Mouse (Mus musculus) macrophage (primary cell): Measurements from ENCODE around the gene Hnrnpul1. TPM values are rescaled to one million over a fixed set of nuclear protein-coding genes. Genes with fewer than 3 reads are reported as not detected.
"Not testable (repeated sequence)": the region's sequence is repeated elsewhere in the genome, so short reads cannot be mapped to it uniquely, and the experiment has no call there.

Experiments
- H3K27ac ChIP-seq: fragments of 350-480 bp; formaldehyde crosslinking; 2 replicates; pipeline ENCODE4 v1.9.0; 2021
- H3K36me3 ChIP-seq: fragments of 350-480 bp; formaldehyde crosslinking; 2 replicates; pipeline ENCODE4 v1.9.0; 2021; ENCODE audit errors: inconsistent target
- H3K4me3 ChIP-seq: fragments of 350-480 bp; formaldehyde crosslinking; 2 replicates; pipeline ENCODE4 v1.9.0; 2021; ENCODE audit errors: inconsistent target
- H3K79me2 ChIP-seq: fragments of 350-480 bp; formaldehyde crosslinking; 2 replicates; pipeline ENCODE4 v1.9.0; 2021; ENCODE audit errors: inconsistent target
- WGBS: methylation state at CpG from one replicate; pipeline ENCODE4 v1.1.7; 2026; ENCODE audit warnings: inconsistent platforms; ENCODE audit not compliant: missing documents; 5-methylcytosine and 5-hydroxymethylcytosine counted together
- polyA plus RNA-seq: library from polyadenylated mRNA; stranded (reverse); fragments of 250-400 nt; gene quantifications from 3 replicates; pipeline ENCODE4 v1.2.4, GENCODE M21; 2018; ENCODE audit warnings: inconsistent platforms
- total RNA-seq, 78 experiments: library from RNA; depleted of rRNA; stranded (reverse); fragments of 250-400 nt; gene quantifications; 1 replicate in 9 of 78; 2 replicates in 24 of 78; 3 replicates in 43 of 78; 4 replicates in 2 of 78; pipeline ENCODE4 v1.2.4; 2018; ENCODE audit warnings: inconsistent platforms in 56 of 78

Hnrnpul1 gene
- total RNA-seq (2018; cell fraction: chromatin; rRNA removed), result 100 to 1,000 TPM in 21 of 26 experiments, 10 to 100 TPM in 5; 69.6 to 173 (median 119) TPM
- 100 to 1,000 TPM; 100 to 165 (median 125) TPM for total RNA-seq (2018; cell fraction: cytosol; rRNA removed)
- total RNA-seq (2018; cell fraction: nucleus; rRNA removed), result 100 to 1,000 TPM in 16 of 26 experiments, 10 to 100 TPM in 10; 80.4 to 149 (median 106) TPM
- 94.5 to 149 TPM (median 100 TPM) in 3 replicates for polyA plus RNA-seq

DNA sequence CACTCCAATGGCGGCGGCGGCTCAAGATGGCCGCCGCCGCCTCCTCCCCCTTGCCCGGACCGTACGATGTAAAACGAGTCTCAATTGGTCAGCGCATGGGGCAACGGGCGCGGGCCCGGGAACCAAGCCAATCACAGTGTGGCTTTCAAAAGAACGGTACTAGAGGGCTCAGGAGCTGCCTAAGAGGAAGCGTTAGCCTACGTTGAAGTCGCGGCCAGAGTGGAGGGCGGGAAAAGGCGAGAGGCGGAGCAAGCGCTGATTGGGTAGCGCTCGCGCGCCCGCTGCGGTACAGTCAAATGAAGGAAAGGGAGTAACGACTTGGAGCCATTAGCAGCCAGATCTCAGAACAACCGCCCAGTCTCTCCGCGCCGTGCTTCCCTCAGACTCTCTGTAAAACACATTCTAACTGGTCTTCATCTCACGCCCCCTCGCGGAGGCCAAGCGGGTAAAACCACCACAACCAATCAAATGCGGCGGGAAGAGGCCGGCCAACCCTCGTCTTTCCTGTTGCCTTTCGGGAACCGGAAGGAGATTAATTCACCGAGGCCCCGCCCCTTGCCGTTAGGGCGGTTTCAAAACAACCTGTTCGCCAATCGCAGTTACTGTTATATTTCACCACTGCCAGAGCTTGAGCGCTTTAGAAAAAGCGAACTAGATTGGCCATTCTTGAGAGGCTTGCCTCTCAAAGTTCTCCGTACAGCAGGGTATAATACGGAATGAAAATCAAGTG lies at the start of gene Hnrnpul1:
Gene Hnrnpul1 (minus strand): TSS at position 20 of the 730 bp plus-strand sequence.
- Histone ChIP-seq H3K79me2 (peaks cover 42% of the 10 kb centered on the region), H3K27ac (peak within 1 kb of the TSS; percentile 94), H3K36me3 (peaks cover 18% of the 10 kb centered on the region; the same call in 1 of the 2 replicates), H3K4me3 (peak within 1 kb of the TSS; percentile 84)
- under 1% methylated on average over 51 of the region's 55 CpGs for WGBS

DNA sequence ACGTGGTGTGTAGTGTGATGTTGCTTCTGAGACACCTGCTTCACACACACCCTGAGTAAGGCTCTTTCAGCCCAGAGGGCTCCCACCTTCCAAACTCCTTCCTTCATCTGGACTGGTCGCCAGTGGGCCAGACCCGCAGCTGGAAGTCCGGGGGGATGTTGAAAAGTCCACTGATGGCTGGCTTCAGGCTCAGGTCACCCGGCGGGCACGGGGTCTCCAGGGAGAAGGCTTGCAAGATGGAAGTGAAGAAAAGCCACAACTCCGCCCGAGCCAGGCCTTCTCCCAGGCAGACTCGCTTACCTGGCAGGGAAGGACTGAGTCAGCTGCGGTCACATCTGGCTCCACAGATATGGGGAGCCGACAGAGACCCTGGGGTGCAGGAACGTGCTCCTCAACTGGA lies 48.9 kb upstream of the Hnrnpul1 start:
- WGBS, result 96% methylated on average over 13 of the region's 13 CpGs
- H3K4me3 ChIP-seq, result no peak overlapping the region
- no peaks in the 10 kb centered on the region for H3K36me3 ChIP-seq
- H3K27ac ChIP-seq, result no peak overlapping the region
- H3K79me2 ChIP-seq, result no peaks in the 10 kb centered on the region

DNA sequence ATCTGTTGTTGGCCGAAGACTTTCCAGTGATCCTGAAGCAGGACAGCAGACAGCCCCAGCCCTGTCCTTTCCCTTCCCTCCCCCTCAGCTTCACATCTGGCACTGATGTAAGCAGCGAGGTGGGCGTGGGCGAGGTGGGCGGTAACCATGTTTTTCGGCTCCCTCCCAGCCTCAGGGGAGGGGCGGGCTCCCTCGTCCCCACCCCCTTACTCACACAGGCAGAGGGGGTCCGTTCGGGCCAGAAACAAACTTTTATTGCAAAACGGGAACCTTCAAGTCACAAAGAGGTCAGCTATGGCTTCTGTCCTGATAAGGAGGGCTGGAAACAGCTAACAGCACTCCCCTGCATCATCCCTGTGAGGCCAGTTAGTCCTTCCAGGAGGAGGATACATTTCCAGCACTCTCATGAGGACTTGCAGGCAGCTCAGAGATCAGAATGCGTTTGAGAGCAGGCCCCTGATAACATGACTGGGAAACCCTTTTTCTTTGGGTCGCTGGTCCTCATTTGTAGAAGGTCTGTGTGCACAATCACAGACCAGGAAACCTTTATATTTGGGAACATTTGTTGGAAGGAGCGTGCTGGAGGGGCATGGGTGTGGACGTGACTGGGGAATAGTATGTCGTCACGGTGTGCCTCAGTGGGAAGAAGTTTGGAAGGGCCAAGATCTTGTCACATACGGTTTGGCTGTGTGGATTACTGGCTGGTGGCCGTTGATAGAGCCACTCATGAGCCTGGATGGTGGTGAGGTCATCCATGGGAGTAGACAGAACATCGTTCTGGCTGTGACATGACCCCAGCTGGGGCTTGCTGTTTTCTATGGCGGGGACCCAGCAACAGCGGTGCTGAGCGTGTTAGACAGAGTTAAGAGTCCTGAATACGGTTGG lies 47.9 kb upstream of the Hnrnpul1 start:
- no peak overlapping the region for H3K4me3 ChIP-seq
- H3K36me3 ChIP-seq, result no peaks in the 10 kb centered on the region
- WGBS, result 65% methylated on average over 24 of the region's 24 CpGs
- no peaks in the 10 kb centered on the region for H3K79me2 ChIP-seq
- H3K27ac ChIP-seq, result no peak overlapping the region

DNA sequence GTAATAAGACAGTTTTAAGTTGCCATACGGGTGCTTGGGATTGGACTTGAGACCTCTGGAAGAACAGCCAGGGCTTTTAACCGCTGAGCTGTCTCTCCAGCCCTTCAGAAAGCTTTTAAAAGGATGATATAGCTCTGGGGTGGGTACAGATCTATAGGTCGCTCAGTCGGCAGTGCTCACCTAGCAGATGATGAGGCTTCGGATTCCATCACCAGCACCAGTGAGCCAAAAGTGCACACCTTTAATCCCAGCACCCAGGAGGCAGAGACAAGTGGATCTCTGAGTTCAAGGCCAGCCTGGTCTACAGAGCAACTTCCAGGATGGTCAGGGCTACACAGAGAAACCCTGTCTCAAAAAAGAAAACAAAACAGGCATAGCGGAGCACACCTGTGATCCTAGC lies 46.5 kb upstream of the Hnrnpul1 start:
- 99% methylated on average over 6 of the region's 6 CpGs for WGBS
- Histone ChIP-seq H3K79me2 (no peaks in the 10 kb centered on the region), H3K36me3 (no peaks in the 10 kb centered on the region), H3K27ac (no peak overlapping the region), H3K4me3 (no peak overlapping the region)

DNA sequence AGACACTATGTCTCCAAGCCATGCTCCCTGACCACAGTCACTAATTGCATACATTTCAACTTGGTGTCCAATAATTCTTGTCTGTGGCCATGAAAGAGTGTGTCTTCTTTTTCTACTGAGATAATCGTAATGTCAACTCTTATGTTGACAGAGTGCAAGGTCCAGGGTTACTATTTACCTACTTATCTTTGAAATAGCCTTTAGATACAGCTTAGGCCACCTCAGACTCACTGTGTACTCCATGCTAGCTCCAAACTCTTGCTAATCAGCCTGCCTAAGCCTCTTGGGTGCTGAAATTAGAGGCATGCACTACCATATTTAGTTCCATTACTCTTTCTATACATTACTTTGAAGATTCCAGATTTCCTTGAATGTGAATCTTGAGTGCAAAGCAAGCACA lies 44.8 kb upstream of the Hnrnpul1 start:
- Histone ChIP-seq H3K27ac (no peak overlapping the region), H3K36me3 (no peaks in the 10 kb centered on the region), H3K4me3 (no peak overlapping the region), H3K79me2 (no peaks in the 10 kb centered on the region)
- 100% methylated on average over 1 of the region's 1 CpGs for WGBS

DNA sequence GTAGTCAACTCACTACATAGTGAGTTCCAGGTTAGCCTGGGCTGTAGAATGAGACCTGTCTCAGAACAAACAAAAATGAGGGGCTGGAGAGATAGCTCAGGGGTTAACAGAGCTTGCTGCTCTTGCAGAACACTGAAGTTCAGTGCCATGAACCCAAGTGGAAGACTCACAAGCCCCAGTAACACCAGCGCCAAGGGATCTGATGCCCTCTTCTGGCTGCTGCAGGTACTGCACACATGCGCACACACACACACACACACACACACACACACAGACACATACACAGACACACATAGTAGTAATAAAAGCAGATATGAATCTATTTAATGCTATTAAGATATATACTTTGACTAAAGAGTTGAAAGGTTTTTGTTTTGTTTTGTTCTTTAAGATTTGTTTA lies 44.0 kb upstream of the Hnrnpul1 start:
- H3K36me3 ChIP-seq, result no peaks in the 10 kb centered on the region
- no peaks in the 10 kb centered on the region for H3K79me2 ChIP-seq
- 100% methylated on average over 1 of the region's 2 CpGs for WGBS
- H3K27ac ChIP-seq, result no peak overlapping the region
- no peak overlapping the region for H3K4me3 ChIP-seq

DNA sequence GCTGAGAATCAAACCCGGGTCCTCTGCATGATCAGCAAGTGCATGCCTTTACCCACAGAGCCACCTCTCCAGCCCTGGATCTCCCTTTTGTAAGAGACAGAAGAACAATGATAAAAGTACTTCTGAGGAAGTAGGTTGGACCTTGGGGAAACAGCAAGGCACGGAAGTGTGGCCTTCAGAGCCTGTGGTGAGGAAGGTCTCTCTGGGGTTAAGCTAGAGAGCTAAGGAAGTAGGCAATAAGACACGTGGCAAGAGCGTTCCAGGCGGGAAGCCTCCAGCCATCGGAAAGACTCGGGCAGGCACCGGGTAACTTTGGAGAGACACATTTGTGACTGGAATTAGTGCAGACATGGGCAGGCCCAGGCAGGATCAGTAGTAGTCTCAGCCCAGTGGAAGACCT lies 40.2 kb upstream of the Hnrnpul1 start:
- no peak overlapping the region for H3K27ac ChIP-seq
- H3K36me3 ChIP-seq, result no peaks in the 10 kb centered on the region
- WGBS, result 68% methylated on average over 8 of the region's 8 CpGs
- H3K79me2 ChIP-seq, result no peaks in the 10 kb centered on the region
- H3K4me3 ChIP-seq, result no peak overlapping the region

DNA sequence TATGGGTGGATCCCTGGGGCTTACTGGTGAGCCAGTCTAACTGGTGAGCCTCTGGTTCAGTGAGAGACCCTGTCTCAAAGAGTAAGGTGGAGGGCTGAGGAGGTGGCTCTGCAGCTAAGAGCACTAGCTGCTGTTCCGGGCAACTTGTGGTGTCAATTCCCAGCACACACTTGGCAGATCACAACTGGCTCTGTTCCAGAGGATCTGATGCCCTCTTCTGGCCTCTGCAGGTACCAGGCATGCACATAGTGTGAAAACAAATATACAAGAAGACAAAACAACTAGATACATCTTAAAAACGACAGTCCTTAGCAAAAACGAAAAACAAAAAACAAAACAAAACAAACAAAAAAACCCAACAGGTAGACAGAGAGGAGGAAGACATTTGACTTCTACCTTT lies 39.1 kb upstream of the Hnrnpul1 start:
- Histone ChIP-seq H3K27ac (no peak overlapping the region), H3K4me3 (no peak overlapping the region), H3K36me3 (no peaks in the 10 kb centered on the region), H3K79me2 (no peaks in the 10 kb centered on the region)
- 80% methylated on average over 3 of the region's 3 CpGs for WGBS

DNA sequence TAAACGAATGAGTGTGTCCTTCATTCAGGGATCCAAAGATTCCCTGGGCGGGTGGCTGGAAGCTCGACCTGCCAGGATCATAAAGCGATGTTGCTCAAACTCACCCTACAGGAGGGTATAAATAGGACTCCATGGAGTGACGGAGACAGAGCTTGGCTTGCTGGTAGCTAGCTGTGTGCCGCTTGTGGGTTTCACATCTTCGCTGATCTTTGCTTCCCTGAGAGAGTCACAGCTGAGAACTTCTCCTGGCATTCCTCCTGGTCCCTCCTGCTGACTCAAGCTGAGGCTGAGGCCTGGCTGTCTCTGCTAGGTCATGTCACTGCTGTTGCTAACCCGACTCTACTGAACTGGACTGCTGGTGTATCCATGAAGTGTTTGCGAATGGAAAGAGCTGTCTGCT lies 38.4 kb upstream of the Hnrnpul1 start:
- 90% methylated on average over 9 of the region's 9 CpGs for WGBS
- H3K4me3 ChIP-seq, H3K79me2 ChIP-seq, H3K36me3 ChIP-seq, H3K27ac ChIP-seq: not testable (repeated sequence)

DNA sequence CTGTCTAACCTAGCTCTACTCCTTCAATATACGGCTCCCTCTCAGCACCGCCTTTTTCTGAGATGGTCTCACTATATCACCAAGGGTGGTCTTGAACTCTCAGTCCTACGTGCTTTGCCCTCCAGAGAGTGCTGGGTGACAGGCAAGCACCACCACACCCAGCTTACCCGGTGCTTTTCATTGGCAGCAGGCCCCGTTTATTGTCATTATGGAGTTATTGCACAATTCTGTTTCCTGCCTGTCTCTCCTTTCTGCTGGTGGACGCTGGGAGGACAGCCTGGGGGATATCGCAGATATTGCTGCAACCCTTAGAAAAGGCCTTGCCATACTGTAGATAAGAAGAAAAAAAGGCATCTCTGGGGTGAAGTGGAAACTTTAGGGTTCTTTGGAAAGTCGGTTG lies 36.1 kb upstream of the Hnrnpul1 start:
- no peak overlapping the region for H3K27ac ChIP-seq
- WGBS, result 31% methylated on average over 8 of the region's 8 CpGs
- no peaks in the 10 kb centered on the region for H3K36me3 ChIP-seq
- H3K79me2 ChIP-seq, result peaks cover 17% of the 10 kb centered on the region; the same call in 1 of the 2 replicates
- H3K4me3 ChIP-seq, result no peak overlapping the region

DNA sequence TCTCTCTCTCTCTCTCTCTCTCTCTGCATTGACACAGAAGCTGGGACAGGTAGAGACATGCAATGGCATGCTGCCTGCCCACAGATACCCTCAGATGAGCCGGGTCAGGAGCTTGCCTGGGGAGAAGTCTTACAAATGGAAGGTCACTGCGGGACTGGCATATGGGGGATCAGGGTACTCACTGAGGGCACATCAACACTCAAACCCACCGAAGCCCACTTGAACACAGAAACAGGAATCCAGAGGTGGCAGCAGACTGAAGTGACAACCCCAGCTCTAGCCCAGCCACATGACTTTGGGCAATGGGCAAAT lies 34.5 kb upstream of the Hnrnpul1 start:
- WGBS, result 89% methylated on average over 3 of the region's 3 CpGs
- H3K4me3 ChIP-seq, result no peak overlapping the region
- no peak overlapping the region for H3K27ac ChIP-seq
- H3K36me3 ChIP-seq, result no peaks in the 10 kb centered on the region
- peaks cover 18% of the 10 kb centered on the region; the same call in 1 of the 2 replicates for H3K79me2 ChIP-seq

DNA sequence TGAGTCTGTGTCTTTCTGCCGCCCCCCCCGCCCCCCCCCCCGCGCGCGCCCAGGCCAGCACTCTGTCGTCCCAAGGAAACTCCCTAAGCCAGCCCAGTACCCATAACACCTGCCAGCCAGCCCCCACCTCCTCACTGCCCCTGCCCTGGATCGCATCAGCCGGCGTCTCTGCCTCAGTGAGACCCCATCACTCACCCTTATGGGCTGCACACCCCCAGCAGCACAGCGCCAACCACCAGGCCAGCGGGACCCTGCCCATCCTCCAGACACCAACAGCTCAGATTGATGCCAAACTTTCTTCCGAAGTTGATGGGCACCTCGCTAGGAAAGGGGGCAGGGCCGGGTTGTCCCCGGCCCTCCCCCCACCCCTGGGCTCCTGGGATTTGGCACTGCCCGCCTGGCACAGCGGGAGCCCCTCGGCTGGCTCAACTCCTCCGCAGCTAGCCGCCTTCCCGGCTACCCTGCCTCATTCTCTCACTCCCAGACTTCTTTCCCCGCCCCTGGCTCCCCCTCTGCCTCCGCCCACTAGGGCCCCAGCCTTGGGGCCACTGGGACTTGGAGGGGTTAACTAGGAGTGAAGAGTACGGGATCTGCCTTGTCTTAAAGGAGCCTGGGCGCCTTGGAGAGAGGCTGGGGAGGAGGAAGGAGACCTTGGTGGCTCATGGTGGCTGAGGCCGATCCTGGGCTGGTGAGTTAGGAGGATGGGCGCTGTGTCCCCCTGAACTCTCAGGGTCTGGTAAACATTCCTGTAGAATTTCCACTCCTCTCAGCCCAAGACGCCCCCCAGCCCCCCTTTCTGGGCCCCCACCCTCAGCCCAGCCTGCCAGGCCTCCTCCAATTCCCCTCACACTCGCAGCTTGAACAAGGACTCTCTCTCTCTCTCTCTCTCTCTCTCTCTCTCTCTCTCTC lies 33.9 kb upstream of the Hnrnpul1 start, which contains the start of gene Axl:
Gene Axl (minus strand): TSS at position 486 of the 909 bp plus-strand sequence.
- WGBS, result 21% methylated on average over 22 of the region's 30 CpGs
- Histone ChIP-seq H3K27ac (no peak within 1 kb of the TSS), H3K36me3 (no peaks in the 10 kb centered on the region), H3K79me2 (peaks cover 18% of the 10 kb centered on the region; the same call in 1 of the 2 replicates), H3K4me3 (peak within 1 kb of the TSS; percentile 7; the same call in 1 of the 2 replicates)

DNA sequence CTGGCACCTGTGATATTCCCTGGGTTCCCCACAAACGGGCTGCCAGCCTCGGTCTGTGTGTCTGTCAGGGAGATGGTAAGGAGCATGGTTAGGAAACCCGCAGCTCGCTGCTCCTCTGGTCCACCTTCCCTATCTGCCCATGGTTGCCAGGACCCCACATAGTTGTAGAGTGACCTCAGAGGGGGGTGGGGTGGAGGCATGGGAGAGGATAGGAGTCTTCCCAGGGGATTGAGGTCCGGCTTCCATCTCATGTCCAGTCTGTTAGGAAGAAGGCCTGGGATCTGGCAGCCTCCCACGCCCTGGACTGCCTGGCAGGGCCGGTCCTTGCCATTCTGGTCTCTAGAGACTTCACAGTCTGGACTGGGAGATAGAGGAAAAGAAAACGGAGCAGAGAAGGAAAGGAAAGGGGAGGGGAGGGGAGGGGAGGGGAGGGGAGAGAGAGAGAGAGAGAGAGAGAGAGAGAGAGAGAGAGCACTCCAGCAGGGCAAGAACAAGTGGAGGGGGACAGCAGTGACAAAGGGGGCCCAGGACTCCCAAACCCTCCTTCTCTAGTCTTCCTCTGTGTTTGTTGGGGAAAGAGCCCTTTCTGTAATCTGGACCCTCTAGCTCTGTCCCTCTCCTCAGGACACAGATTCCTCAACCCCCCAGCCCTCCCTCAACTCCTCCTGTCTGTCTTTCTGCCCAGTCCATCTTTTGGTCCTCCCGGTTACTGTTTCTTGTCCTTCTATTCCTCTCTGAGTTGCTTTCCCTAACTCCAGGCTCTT lies 33.1 kb upstream of the Hnrnpul1 start:
- whole genome bisulfite sequencing, result 87% methylated on average over 8 of the region's 9 CpGs
- H3K4me3 ChIP-seq, result peak overlapping the region; percentile 7; the same call in 1 of the 2 replicates

More for the DNA sequence above, 33.1 kb upstream of the Hnrnpul1 start:
- Histone ChIP-seq H3K36me3 (no peaks in the 10 kb centered on the region), H3K79me2 (peaks cover 18% of the 10 kb centered on the region; the same call in 1 of the 2 replicates), H3K27ac (no peak overlapping the region)
